Mouse (Mus musculus) heart, postnatal 0 days (tissue): ENCODE results near the gene Olfr1388. TPM values are rescaled to one million over a fixed set of nuclear protein-coding genes. Genes with fewer than 3 reads are reported as not detected.
A peak's percentile ranks its signal among the peaks of the same experiment; 100 is the strongest.
"Not testable (repeated sequence)": the region's sequence is repeated elsewhere in the genome, so short reads cannot be mapped to it uniquely, and the experiment has no call there.

ENCODE experiments used
- ATAC-seq: fragments of 200-750 bp; cut with Nextera tagmentation; 2 replicates; pipeline ENCODE4 v1.8.0; 2017; ENCODE audit warnings: low read depth, moderate number of reproducible peaks, moderate library complexity; ENCODE audit not compliant: insufficient read depth
- DNase-seq: peaks from one replicate; pipeline ENCODE4 v3.0.0-alpha.2; 2016; ENCODE audit warnings: low spot score
- H3K27ac ChIP-seq: fragments of 300-500 bp; sonication (generic); 2 replicates; pipeline ENCODE4 v1.5.1; 2014; ENCODE audit warnings: low read depth, mild to moderate bottlenecking
- H3K27me3 ChIP-seq: fragments of 300-500 bp; sonication (generic); 2 replicates; pipeline ENCODE4 v1.6.1; 2014; ENCODE audit warnings: low read length, mixed read lengths; ENCODE audit not compliant: control insufficient read depth, insufficient read depth
- H3K36me3 ChIP-seq: fragments of 300-500 bp; sonication (generic); replicated peaks from 2 replicates; pipeline ENCODE4 v1.6.1; 2014; ENCODE audit warnings: low read length, mixed read lengths; ENCODE audit not compliant: control insufficient read depth, insufficient read depth
- H3K4me1 ChIP-seq: fragments of 300-500 bp; sonication (generic); 2 replicates; pipeline ENCODE4 v1.6.1; 2014; ENCODE audit warnings: antibody characterized with exemption; ENCODE audit not compliant: control insufficient read depth, insufficient read depth
- H3K4me2 ChIP-seq: fragments of 300-500 bp; sonication (generic); 2 replicates; pipeline ENCODE4 v1.6.1; 2014; ENCODE audit warnings: low read depth, mild to moderate bottlenecking, low read length, moderate library complexity
- H3K4me3 ChIP-seq: fragments of 300-500 bp; sonication (generic); 2 replicates; pipeline ENCODE4 v1.5.1; 2014; ENCODE audit warnings: low read depth, low read length
- H3K9ac ChIP-seq: fragments of 300-500 bp; sonication (generic); replicated peaks from 2 replicates; pipeline ENCODE4 v1.6.1; 2014; ENCODE audit warnings: low read depth, low read length, mixed read lengths
- H3K9me3 ChIP-seq: fragments of 300-500 bp; sonication (generic); replicated peaks from 2 replicates; pipeline ENCODE4 v1.6.1; 2016; ENCODE audit warnings: low read length; ENCODE audit not compliant: control insufficient read depth
- CTCF ChIP-seq: IDR thresholded peaks from 2 replicates; pipeline ENCODE4 v1.5.1; 2016; ENCODE audit warnings: antibody characterized with exemption, control low read depth, low read depth
- EP300 ChIP-seq: IDR thresholded peaks from 2 replicates; pipeline ENCODE4 v1.6.1; 2016; ENCODE audit warnings: antibody characterized with exemption, low read depth
- WGBS: fragments of 180-500 bp; shearing (Covaris S2); extraction: QIAGEN DNeasy Blood & Tissue Kit; methylation state at CpG from one replicate; pipeline ENCODE4 v1.1.7; 2014; 5-methylcytosine and 5-hydroxymethylcytosine counted together
- polyA plus RNA-seq: library from polyadenylated mRNA; unstranded; fragments of >200 nt; fragmentation: Nextera tagmentation; extraction: Ambion mirVana; gene quantifications from 2 replicates; pipeline ENCODE4 v1.2.1, GENCODE M21; 2015
- total RNA-seq: library from RNA; depleted of rRNA; stranded (reverse); fragments of >200 nt; gene quantifications from 2 replicates; pipeline ENCODE4 v1.2.3, GENCODE M21; 2014; ENCODE audit warnings: low replicate concordance; rRNA removed

Gene Olfr1388
- total RNA-seq (not detected in 2 replicates), polyA plus RNA-seq (not detected in 2 replicates)

GRCm38 (mm10) chr11:49436411-49436810 lies at the start of gene Olfr1388:
Gene Olfr1388, plus strand, starts transcription at chr11:49436624.
- ATAC-seq (no peak), DNase-seq (no peak)
- no peaks in the 10 kb centered on the region for H3K36me3 ChIP-seq
- H3K4me1 ChIP-seq = peaks cover 4% of the 10 kb centered on the region; the same call in 1 of the 2 replicates
- no peaks in the 10 kb centered on the region for H3K9me3 ChIP-seq
- H3K4me3 ChIP-seq = no peak within 1 kb of the TSS
- H3K9ac ChIP-seq = no peak within 1 kb of the TSS
- no peak within 1 kb of the TSS for H3K27ac ChIP-seq
- 21% methylated on average over 3 of the region's 3 CpGs for WGBS
- TF ChIP-seq CTCF (no peak), EP300 (no peak)
- H3K4me2 ChIP-seq = no peak within 1 kb of the TSS
- no peaks in the 10 kb centered on the region for H3K27me3 ChIP-seq

GRCm38 (mm10) chr11:49392707-49393106 lies 43.7 kb upstream of the Olfr1388 start:
- DNase-seq, ATAC-seq, H3K4me2 ChIP-seq, H3K4me1 ChIP-seq, H3K27ac ChIP-seq, H3K9me3 ChIP-seq, H3K9ac ChIP-seq, H3K4me3 ChIP-seq, H3K27me3 ChIP-seq, H3K36me3 ChIP-seq: not testable (repeated sequence)
- 67% methylated on average over 1 of the region's 1 CpGs for WGBS

DNA sequence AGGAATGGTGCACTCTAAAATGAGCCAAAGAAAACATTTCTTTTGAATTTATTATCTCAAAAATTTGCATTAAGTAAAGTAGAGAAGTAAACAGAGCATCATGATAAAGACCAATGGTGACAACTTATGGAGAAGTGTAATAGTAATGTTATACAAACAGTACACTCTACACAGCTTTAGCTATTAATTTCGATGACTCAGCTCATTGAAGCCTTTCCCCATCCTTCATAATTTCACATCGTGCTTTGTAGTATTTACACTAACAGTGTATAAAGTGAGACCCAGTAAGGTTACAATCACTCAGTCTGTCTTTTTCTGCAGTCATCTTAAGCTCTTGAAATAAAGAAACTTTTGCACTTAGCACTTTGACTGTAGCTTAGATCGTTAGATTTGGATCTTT lies 29.6 kb upstream of the Olfr1388 start:
- ATAC-seq (no peak), DNase-seq (no peak)
- Histone ChIP-seq H3K4me3 (no peak overlapping the region), H3K9me3 (no peaks in the 10 kb centered on the region), H3K36me3 (no peaks in the 10 kb centered on the region), H3K4me1 (no peaks in the 10 kb centered on the region), H3K9ac (no peak overlapping the region), H3K27ac (no peak overlapping the region), H3K27me3 (no peaks in the 10 kb centered on the region), H3K4me2 (no peak overlapping the region)
- TF ChIP-seq CTCF = no peak
- TF ChIP-seq EP300 = no peak
- 58% methylated on average over 3 of the region's 3 CpGs for WGBS

DNA sequence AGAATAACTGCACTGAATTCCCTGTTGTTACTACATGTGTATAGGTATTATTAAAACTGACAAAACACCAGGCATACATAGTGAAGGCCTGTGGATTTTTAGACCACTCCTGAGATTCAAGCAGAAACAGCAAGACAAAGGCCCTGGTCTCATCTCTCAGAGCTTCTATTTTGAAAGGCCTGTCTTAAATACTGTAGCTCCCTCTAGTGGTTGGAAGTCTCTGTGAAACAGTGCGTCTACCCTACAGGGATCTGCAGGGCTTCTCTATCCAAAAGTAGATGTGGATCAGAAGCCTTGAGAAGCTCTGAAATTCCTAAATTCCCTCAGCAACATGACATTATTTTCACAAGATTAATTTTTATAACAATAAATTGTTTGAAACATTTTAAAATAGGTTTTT lies 25.9 kb upstream of the Olfr1388 start:
- Histone ChIP-seq H3K4me3 (no peak overlapping the region), H3K27ac (no peak overlapping the region), H3K9ac (no peak overlapping the region), H3K9me3 (no peaks in the 10 kb centered on the region), H3K4me2 (no peak overlapping the region), H3K27me3 (no peaks in the 10 kb centered on the region), H3K36me3 (no peaks in the 10 kb centered on the region), H3K4me1 (no peaks in the 10 kb centered on the region)
- ATAC-seq (no peak), DNase-seq (peak; percentile 8)
- 30% methylated on average over 1 of the region's 1 CpGs for WGBS
- TF ChIP-seq EP300 = no peak
- TF ChIP-seq CTCF = peak; percentile 47

- peaks cover 8% of the 10 kb centered on the region; the same call in 1 of the 2 replicates for H3K4me1 ChIP-seq
- DNase-seq (no peak), ATAC-seq (no peak)
- H3K27ac ChIP-seq = no peak within 1 kb of the TSS
- H3K4me3 ChIP-seq = no peak within 1 kb of the TSS
- no peaks in the 10 kb centered on the region for H3K36me3 ChIP-seq
- WGBS = 67% methylated on average over 2 of the region's 2 CpGs
- no peaks in the 10 kb centered on the region for H3K9me3 ChIP-seq
- TF ChIP-seq CTCF (no peak), EP300 (no peak)
- no peak within 1 kb of the TSS for H3K9ac ChIP-seq
- H3K4me2 ChIP-seq = no peak within 1 kb of the TSS
- no peaks in the 10 kb centered on the region for H3K27me3 ChIP-seq
Observed at GRCm38 (mm10) chr11:49422767-49423166, 13.7 kb upstream of the Olfr1388 start, which contains the start of gene Olfr1389. Gene Olfr1389, plus strand, starts transcription at chr11:49423067.

- Histone ChIP-seq H3K27ac (no peak overlapping the region), H3K9ac (no peak overlapping the region), H3K36me3 (no peaks in the 10 kb centered on the region), H3K4me2 (no peak overlapping the region), H3K9me3 (no peaks in the 10 kb centered on the region), H3K4me1 (peaks cover 8% of the 10 kb centered on the region; the same call in 1 of the 2 replicates), H3K27me3 (no peaks in the 10 kb centered on the region), H3K4me3 (no peak overlapping the region)
- no peak for TF ChIP-seq EP300
- no peak for TF ChIP-seq CTCF
- 85% methylated on average over 1 of the region's 1 CpGs for WGBS
- DNase-seq (no peak), ATAC-seq (no peak)
Observed at GRCm38 (mm10) chr11:49425257-49425927, 11.0 kb upstream of the Olfr1388 start.
